11 mouse cellular contexts compared by ENCODE assay signal in the genomic region with DNA sequence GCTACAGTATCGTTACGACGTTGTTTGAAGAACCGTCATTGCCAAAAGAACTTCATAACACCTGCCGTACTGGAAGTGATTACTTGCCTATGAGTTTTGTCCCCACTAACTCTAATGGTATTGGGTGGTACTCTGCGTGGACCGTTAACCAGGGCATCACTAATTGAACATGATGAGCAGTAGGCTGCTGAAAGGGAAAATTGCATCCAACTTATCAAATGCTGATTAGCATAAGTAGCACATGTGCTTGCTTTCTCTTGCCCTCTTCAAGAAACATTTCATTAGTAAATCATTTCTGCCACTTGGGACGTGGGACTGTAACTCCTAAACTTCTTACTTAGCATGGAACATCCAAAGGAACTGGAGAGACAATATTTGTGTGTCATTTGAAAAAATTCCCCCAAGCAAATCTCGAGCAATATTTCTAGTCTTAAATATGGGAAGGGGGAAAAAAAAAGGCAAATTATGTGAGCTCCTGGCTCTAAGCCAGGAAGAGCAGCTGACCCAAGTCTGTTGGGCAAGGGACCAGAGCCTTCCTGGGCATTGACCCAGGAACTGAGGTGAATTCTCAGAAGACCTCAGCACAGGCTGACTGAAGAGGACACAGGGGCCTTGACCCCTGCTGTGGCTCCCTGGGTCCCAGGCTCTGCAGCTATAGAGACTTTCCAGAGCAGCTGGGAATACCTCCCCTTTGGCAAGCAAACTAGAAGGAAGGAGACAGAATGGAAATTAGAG. TPM values are rescaled to one million over a fixed set of nuclear protein-coding genes. Genes with fewer than 3 reads are reported as not detected.
DNase-seq lines count a peak whose midpoint lies in the region; ATAC-seq and TF ChIP-seq lines count a peak whose summit lies in the region.
"Had no signal": no experiment of that assay in that cellular context is flagged by ENCODE, and none has a peak within 500 bp of the region (broad histone marks: within the 10 kb centered on the region; RNA-seq: fewer than 3 reads in every experiment).

No protein-coding gene starts in this region.

- H3K9ac ChIP-seq in embryonic facial prominence, embryonic 14.5 days (ENCODE audit: low read depth, low read length): no peak overlapping the region
- no peak overlapping the region for H3K9ac ChIP-seq in lung, postnatal 0 days (replicated peaks; ENCODE audit: low read depth)
- no peak overlapping the region for H3K9ac ChIP-seq in forebrain, embryonic 16.5 days (replicated peaks; ENCODE audit: low read depth, low read length)
- H3K9ac ChIP-seq: embryonic facial prominence, embryonic 13.5 days; liver, embryonic 15.5 days had no signal

- TF ChIP-seq EP300 in lung, postnatal 0 days (IDR thresholded peaks at IDR 0.05): no peak

- peak; percentile 30; the same call in 1 of the 2 replicates for ATAC-seq in embryonic facial prominence, embryonic 14.5 days (ENCODE audit: low read depth)
- no peak for ATAC-seq in lung, postnatal 0 days
- ATAC-seq in forebrain, embryonic 16.5 days: 0 out of 2 replicates have a peak, but pooled peaks have one; percentile 31

- no peaks in the 10 kb centered on the region for H3K9me3 ChIP-seq in embryonic facial prominence, embryonic 14.5 days (ENCODE audit: control insufficient read depth, low read length)
- H3K9me3 ChIP-seq in embryonic facial prominence, embryonic 10.5 days: 0 out of 2 replicates have a peak, but pooled peaks cover 2% of the 10 kb centered on the region
- H3K9me3 ChIP-seq in lung, postnatal 0 days (ENCODE audit: low read length): no peaks in the 10 kb centered on the region
- H3K9me3 ChIP-seq in forebrain, embryonic 16.5 days (ENCODE audit: control insufficient read depth, low read length): no peaks in the 10 kb centered on the region
- H3K9me3 ChIP-seq: embryonic facial prominence, embryonic 13.5 days; liver, embryonic 15.5 days had no signal

- no peak for TF ChIP-seq CTCF in lung, postnatal 0 days (IDR thresholded peaks at IDR 0.05)

- peak; percentile 22 for DNase-seq in embryonic facial prominence, embryonic 14.5 days (ENCODE audit: low spot score)
- DNase-seq in embryonic facial prominence, embryonic 10.5 days (ENCODE audit: low spot score): no peak
- DNase-seq in lung, postnatal 0 days (ENCODE audit: low spot score): peak; percentile 12
- DNase-seq in lung, postnatal 25 days (ENCODE audit: low spot score): no peak
- peak; percentile 10 to 16 for DNase-seq in kidney, postnatal 4 days
- DNase-seq in thymus, adult 18-20 months: no peak
- no peak for DNase-seq in right cerebral cortex, postnatal 25 days

- no peaks in the 10 kb centered on the region for H3K27me3 ChIP-seq in embryonic facial prominence, embryonic 14.5 days (replicated peaks; ENCODE audit: control insufficient read depth, insufficient read depth, low read length)
- no peaks in the 10 kb centered on the region for H3K27me3 ChIP-seq in embryonic facial prominence, embryonic 10.5 days (replicated peaks; ENCODE audit: low read depth, poor library complexity, severe bottlenecking)
- no peaks in the 10 kb centered on the region for H3K27me3 ChIP-seq in lung, postnatal 0 days (replicated peaks; ENCODE audit: insufficient read depth, low read length)
- H3K27me3 ChIP-seq in forebrain, embryonic 16.5 days (replicated peaks; ENCODE audit: control insufficient read depth, insufficient read depth, low read length): no peaks in the 10 kb centered on the region
- H3K27me3 ChIP-seq: embryonic facial prominence, embryonic 13.5 days; liver, embryonic 15.5 days had no signal

- H3K4me3 ChIP-seq in embryonic facial prominence, embryonic 14.5 days (ENCODE audit: low read depth, low read length): no peak overlapping the region
- no peak overlapping the region for H3K4me3 ChIP-seq in embryonic facial prominence, embryonic 10.5 days
- H3K4me3 ChIP-seq in lung, postnatal 0 days (ENCODE audit: low read depth, low read length): no peak overlapping the region
- no peak overlapping the region for H3K4me3 ChIP-seq in forebrain, embryonic 16.5 days (replicated peaks; ENCODE audit: low read length)
- H3K4me3 ChIP-seq: embryonic facial prominence, embryonic 13.5 days; liver, embryonic 15.5 days had no signal

- no peak overlapping the region for H3K27ac ChIP-seq in embryonic facial prominence, embryonic 14.5 days (replicated peaks; ENCODE audit: low read depth, low read length)
- no peak overlapping the region for H3K27ac ChIP-seq in embryonic facial prominence, embryonic 10.5 days (replicated peaks)
- H3K27ac ChIP-seq in lung, postnatal 0 days (ENCODE audit: low read length): no peak overlapping the region
- no peak overlapping the region for H3K27ac ChIP-seq in forebrain, embryonic 16.5 days (ENCODE audit: low read length)
- H3K27ac ChIP-seq: embryonic facial prominence, embryonic 13.5 days; liver, embryonic 15.5 days had no signal

- WGBS in embryonic facial prominence, embryonic 14.5 days: 77% methylated on average over 9 of the region's 9 CpGs
- WGBS in embryonic facial prominence, embryonic 10.5 days: 86% methylated on average over 9 of the region's 9 CpGs
- 77% methylated on average over 9 of the region's 9 CpGs for WGBS in lung, postnatal 0 days
- 26% methylated on average over 9 of the region's 9 CpGs for WGBS in forebrain, embryonic 16.5 days

- no peak overlapping the region; the same call in 1 of the 2 replicates for H3K4me2 ChIP-seq in embryonic facial prominence, embryonic 14.5 days (ENCODE audit: low read depth, low read length)
- H3K4me2 ChIP-seq in lung, postnatal 0 days (replicated peaks; ENCODE audit: low read depth, low read length): no peak overlapping the region
- no peak overlapping the region for H3K4me2 ChIP-seq in forebrain, embryonic 16.5 days (ENCODE audit: low read length)
- H3K4me2 ChIP-seq: embryonic facial prominence, embryonic 13.5 days; liver, embryonic 15.5 days had no signal

- no peaks in the 10 kb centered on the region for H3K36me3 ChIP-seq in embryonic facial prominence, embryonic 14.5 days (ENCODE audit: control insufficient read depth, insufficient read depth, low read length)
- no peaks in the 10 kb centered on the region for H3K36me3 ChIP-seq in embryonic facial prominence, embryonic 10.5 days (replicated peaks)
- no peaks in the 10 kb centered on the region for H3K36me3 ChIP-seq in lung, postnatal 0 days (ENCODE audit: insufficient read depth, low read length)
- no peaks in the 10 kb centered on the region for H3K36me3 ChIP-seq in forebrain, embryonic 16.5 days (ENCODE audit: control insufficient read depth, insufficient read depth)
- H3K36me3 ChIP-seq: embryonic facial prominence, embryonic 13.5 days; liver, embryonic 15.5 days had no signal

- H3K4me1 ChIP-seq in embryonic facial prominence, embryonic 14.5 days (ENCODE audit: control insufficient read depth, insufficient read depth, low read length): peaks cover 6% of the 10 kb centered on the region; the same call in 1 of the 2 replicates
- H3K4me1 ChIP-seq in embryonic facial prominence, embryonic 10.5 days: no peaks in the 10 kb centered on the region
- 0 out of 2 replicates have a peak, but pooled peaks cover 5% of the 10 kb centered on the region for H3K4me1 ChIP-seq in lung, postnatal 0 days (ENCODE audit: insufficient read depth, low read depth, low read length)
- H3K4me1 ChIP-seq in forebrain, embryonic 16.5 days (replicated peaks; ENCODE audit: control insufficient read depth, insufficient read depth, low read length): peaks cover 14% of the 10 kb centered on the region
- H3K4me1 ChIP-seq: liver, embryonic 15.5 days had no signal

RNA-seq across cellular contexts. Expression of gene Otx2, which starts 48.9 kb away (rescaled TPM):
- 5.5 and 5.7 TPM in 2 replicates for polyA plus RNA-seq in embryonic facial prominence, embryonic 14.5 days (2014; fragmentation: Nextera tagmentation; extraction: Ambion mirVana)
- polyA plus RNA-seq in embryonic facial prominence, embryonic 10.5 days (2016; fragmentation: Nextera tagmentation; extraction: Ambion mirVana): 12.8 and 15.2 TPM in 2 replicates
- polyA plus RNA-seq in lung, postnatal 0 days (2015; fragmentation: Nextera tagmentation; extraction: Ambion mirVana): not detected in 2 replicates
- 9.3 and 9.9 TPM in 2 replicates for polyA plus RNA-seq in forebrain, embryonic 16.5 days (2015; fragmentation: Nextera tagmentation; extraction: Ambion mirVana)
- polyA plus RNA-seq: liver, embryonic 15.5 days; thymus, postnatal 0 days had no signal

Comparison
In these comparisons a context has a peak if more than half of its experiments do, and no peak if none do; other contexts are left out.
1. DNase-seq: peak in embryonic facial prominence, embryonic 14.5 days (single experiment), lung, postnatal 0 days (single experiment) and kidney, postnatal 4 days (2 of 2); none in embryonic facial prominence, embryonic 10.5 days (single experiment), lung, postnatal 25 days (single experiment), thymus, adult 18-20 months (0 of 2) and right cerebral cortex, postnatal 25 days (single experiment).